Mouse (Mus musculus) heart, postnatal 0 days (tissue): ENCODE data around the gene Tns1. TPM values are rescaled to one million over a fixed set of nuclear protein-coding genes. Genes with fewer than 3 reads are reported as not detected.

Experiments
- ATAC-seq: fragments of 200-750 bp; cut with Nextera tagmentation; 2 replicates; pipeline ENCODE4 v1.8.0; 2017; ENCODE audit warnings: low read depth, moderate number of reproducible peaks, moderate library complexity; ENCODE audit not compliant: insufficient read depth
- DNase-seq: peaks from one replicate; pipeline ENCODE4 v3.0.0-alpha.2; 2016; ENCODE audit warnings: low spot score
- H3K27ac ChIP-seq: fragments of 300-500 bp; sonication (generic); 2 replicates; pipeline ENCODE4 v1.5.1; 2014; ENCODE audit warnings: low read depth, mild to moderate bottlenecking
- H3K27me3 ChIP-seq: fragments of 300-500 bp; sonication (generic); 2 replicates; pipeline ENCODE4 v1.6.1; 2014; ENCODE audit warnings: low read length, mixed read lengths; ENCODE audit not compliant: control insufficient read depth, insufficient read depth
- H3K36me3 ChIP-seq: fragments of 300-500 bp; sonication (generic); replicated peaks from 2 replicates; pipeline ENCODE4 v1.6.1; 2014; ENCODE audit warnings: low read length, mixed read lengths; ENCODE audit not compliant: control insufficient read depth, insufficient read depth
- H3K4me1 ChIP-seq: fragments of 300-500 bp; sonication (generic); 2 replicates; pipeline ENCODE4 v1.6.1; 2014; ENCODE audit warnings: antibody characterized with exemption; ENCODE audit not compliant: control insufficient read depth, insufficient read depth
- H3K4me2 ChIP-seq: fragments of 300-500 bp; sonication (generic); 2 replicates; pipeline ENCODE4 v1.6.1; 2014; ENCODE audit warnings: low read depth, mild to moderate bottlenecking, low read length, moderate library complexity
- H3K4me3 ChIP-seq: fragments of 300-500 bp; sonication (generic); 2 replicates; pipeline ENCODE4 v1.5.1; 2014; ENCODE audit warnings: low read depth, low read length
- H3K9ac ChIP-seq: fragments of 300-500 bp; sonication (generic); replicated peaks from 2 replicates; pipeline ENCODE4 v1.6.1; 2014; ENCODE audit warnings: low read depth, low read length, mixed read lengths
- H3K9me3 ChIP-seq: fragments of 300-500 bp; sonication (generic); replicated peaks from 2 replicates; pipeline ENCODE4 v1.6.1; 2016; ENCODE audit warnings: low read length; ENCODE audit not compliant: control insufficient read depth
- CTCF ChIP-seq: IDR thresholded peaks from 2 replicates; pipeline ENCODE4 v1.5.1; 2016; ENCODE audit warnings: antibody characterized with exemption, control low read depth, low read depth
- EP300 ChIP-seq: IDR thresholded peaks from 2 replicates; pipeline ENCODE4 v1.6.1; 2016; ENCODE audit warnings: antibody characterized with exemption, low read depth
- WGBS: fragments of 180-500 bp; shearing (Covaris S2); extraction: QIAGEN DNeasy Blood & Tissue Kit; methylation state at CpG from one replicate; pipeline ENCODE4 v1.1.7; 2014; 5-methylcytosine and 5-hydroxymethylcytosine counted together
- polyA plus RNA-seq: library from polyadenylated mRNA; unstranded; fragments of >200 nt; fragmentation: Nextera tagmentation; extraction: Ambion mirVana; gene quantifications from 2 replicates; pipeline ENCODE4 v1.2.1, GENCODE M21; 2015
- total RNA-seq: library from RNA; depleted of rRNA; stranded (reverse); fragments of >200 nt; gene quantifications from 2 replicates; pipeline ENCODE4 v1.2.3, GENCODE M21; 2014; ENCODE audit warnings: low replicate concordance

Gene Tns1
- total and polyA plus RNA-seq, 2 experiments from 2014 or later = 125 to 458 TPM

DNA sequence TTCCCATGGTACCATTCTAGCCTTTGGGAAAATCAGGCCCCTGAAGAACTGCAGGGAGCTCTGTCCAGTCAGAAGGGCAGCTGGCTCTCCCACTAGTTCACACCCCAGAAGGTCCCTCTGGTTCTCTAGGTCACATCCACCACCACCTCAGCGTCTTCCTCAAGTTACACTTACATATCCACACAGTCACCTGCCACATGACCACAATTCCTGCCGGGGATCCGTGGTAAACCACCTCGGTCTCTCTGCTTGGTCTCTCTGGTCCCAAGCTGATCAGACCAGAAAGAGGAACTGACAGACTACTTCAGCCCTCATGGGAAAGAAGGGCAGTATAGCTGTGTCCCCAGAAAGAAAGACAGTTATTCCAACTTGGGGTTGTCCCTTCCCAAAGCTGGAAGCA, 68.7 kb downstream of the Tns1 start:
- 71% methylated on average over 4 of the region's 4 CpGs for WGBS
- H3K4me3 ChIP-seq = no peak overlapping the region
- TF ChIP-seq EP300 (no peak), CTCF (no peak)
- no peak overlapping the region for H3K4me2 ChIP-seq
- DNase-seq = no peak
- no peak overlapping the region for H3K9ac ChIP-seq
- no peaks in the 10 kb centered on the region for H3K27me3 ChIP-seq
- ATAC-seq = no peak
- no peaks in the 10 kb centered on the region for H3K9me3 ChIP-seq
- peak overlapping the region; percentile 88; the same call in 1 of the 2 replicates for H3K27ac ChIP-seq
- H3K4me1 ChIP-seq = peaks cover 52% of the 10 kb centered on the region
- H3K36me3 ChIP-seq = no peaks in the 10 kb centered on the region

GRCm38 (mm10) chr1:74054471-74054870, 69.8 kb downstream of the Tns1 start:
- no peak overlapping the region for H3K4me3 ChIP-seq

DNA sequence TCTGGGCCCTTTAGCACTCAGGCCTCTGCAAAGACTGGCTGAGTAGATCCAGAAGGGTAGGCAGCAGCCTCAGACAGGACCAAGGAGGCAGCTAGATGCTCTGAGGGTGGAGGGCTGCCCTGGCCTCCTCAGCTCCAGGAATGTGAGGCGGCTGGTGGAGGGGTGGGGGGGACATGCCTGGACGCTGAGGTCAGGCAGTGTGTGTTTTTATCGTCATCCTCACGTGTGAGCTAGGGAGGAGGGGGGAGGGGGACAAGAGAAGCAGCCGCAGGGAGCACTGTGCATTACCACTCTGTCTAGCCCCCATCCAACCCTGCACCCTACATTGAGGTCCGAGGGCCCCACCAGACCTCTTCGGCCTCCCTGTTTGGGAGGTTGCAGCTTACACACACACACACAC, 70.2 kb downstream of the Tns1 start:
- Histone ChIP-seq H3K9me3 (no peaks in the 10 kb centered on the region), H3K4me3 (no peak overlapping the region), H3K36me3 (no peaks in the 10 kb centered on the region), H3K27ac (peak overlapping the region; percentile 88), H3K4me1 (peaks cover 63% of the 10 kb centered on the region), H3K9ac (no peak overlapping the region), H3K27me3 (no peaks in the 10 kb centered on the region), H3K4me2 (no peak overlapping the region)
- no peak for TF ChIP-seq CTCF
- TF ChIP-seq EP300 = peak; percentile 71; the same call in 1 of the 2 replicates
- 4% methylated on average over 7 of the region's 7 CpGs for WGBS
- ATAC-seq (peak; percentile 76), DNase-seq (peak; percentile 70)

More at GRCm38 (mm10) chr1:74054471-74054870, 69.8 kb downstream of the Tns1 start:
- Histone ChIP-seq H3K9me3 (no peaks in the 10 kb centered on the region), H3K9ac (0 out of 2 replicates have a peak overlapping the region, but pooled peaks have one; percentile 29), H3K4me1 (peaks cover 63% of the 10 kb centered on the region), H3K27ac (peak overlapping the region; percentile 88), H3K4me2 (no peak overlapping the region), H3K36me3 (no peaks in the 10 kb centered on the region), H3K27me3 (no peaks in the 10 kb centered on the region)
- ATAC-seq = peak; percentile 15; the same call in 1 of the 2 replicates
- TF ChIP-seq CTCF = no peak
- no peak for TF ChIP-seq EP300
- 25% methylated on average over 3 of the region's 3 CpGs for WGBS
- DNase-seq = no peak

GRCm38 (mm10) chr1:74053068-74053467, 71.2 kb downstream of the Tns1 start:
- Histone ChIP-seq H3K4me3 (no peak overlapping the region), H3K4me1 (peaks cover 62% of the 10 kb centered on the region), H3K27me3 (no peaks in the 10 kb centered on the region), H3K4me2 (no peak overlapping the region), H3K27ac (peak overlapping the region; percentile 88), H3K9ac (no peak overlapping the region), H3K36me3 (no peaks in the 10 kb centered on the region), H3K9me3 (no peaks in the 10 kb centered on the region)
- DNase-seq = no peak
- WGBS = 44% methylated on average over 2 of the region's 2 CpGs
- TF ChIP-seq CTCF (no peak), EP300 (no peak)
- no peak for ATAC-seq

GRCm38 (mm10) chr1:74051349-74051748, 72.9 kb downstream of the Tns1 start:
- Histone ChIP-seq H3K4me3 (no peak overlapping the region), H3K4me1 (peaks cover 72% of the 10 kb centered on the region), H3K9ac (no peak overlapping the region), H3K36me3 (no peaks in the 10 kb centered on the region), H3K9me3 (no peaks in the 10 kb centered on the region), H3K4me2 (no peak overlapping the region), H3K27me3 (no peaks in the 10 kb centered on the region), H3K27ac (peak overlapping the region; percentile 62)
- 21% methylated on average over 2 of the region's 2 CpGs for WGBS
- TF ChIP-seq EP300 = no peak
- TF ChIP-seq CTCF = no peak
- DNase-seq (no peak), ATAC-seq (no peak)

DNA sequence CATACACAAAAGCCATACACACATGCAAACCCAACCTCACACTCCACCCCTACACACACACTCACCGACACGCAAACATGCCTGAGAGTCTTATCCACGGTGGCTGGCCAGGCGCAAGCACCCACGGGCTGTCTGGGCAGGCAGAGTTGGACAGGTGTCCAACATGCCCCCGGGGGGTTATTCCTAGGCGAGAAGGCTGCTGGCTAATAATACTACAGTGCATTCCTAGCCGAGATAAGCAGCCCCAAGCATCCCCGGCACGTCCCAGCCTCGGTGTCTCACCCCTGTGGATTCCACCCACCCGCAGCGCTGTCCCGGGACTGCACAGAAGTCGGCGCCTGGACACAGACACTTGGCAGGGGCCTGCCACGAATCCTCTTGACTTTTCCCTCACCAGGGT, 74.8 kb downstream of the Tns1 start:
- TF ChIP-seq CTCF (peak; percentile 27), EP300 (peak; percentile 95)
- Histone ChIP-seq H3K9me3 (no peaks in the 10 kb centered on the region), H3K36me3 (no peaks in the 10 kb centered on the region), H3K9ac (peak overlapping the region; percentile 25; the same call in 1 of the 2 replicates), H3K4me3 (no peak overlapping the region), H3K4me2 (peak overlapping the region; percentile 21; the same call in 1 of the 2 replicates), H3K4me1 (peaks cover 69% of the 10 kb centered on the region), H3K27ac (peak overlapping the region; percentile 92), H3K27me3 (no peaks in the 10 kb centered on the region)
- 24% methylated on average over 17 of the region's 17 CpGs for WGBS
- peak; percentile 89 for ATAC-seq
- peak; percentile 87 for DNase-seq
